Mouse (Mus musculus) neural tube, embryonic 14.5 days (tissue): ENCODE measurements around the gene Cast. TPM values are rescaled to one million over a fixed set of nuclear protein-coding genes. Genes with fewer than 3 reads are reported as not detected.

Source experiments
- ATAC-seq: fragments of 200-750 bp; cut with Nextera tagmentation; 2 replicates; pipeline ENCODE4 v1.8.0; 2017; ENCODE audit warnings: low read depth, mild to moderate bottlenecking, moderate TSS enrichment, moderate library complexity
- H3K27ac ChIP-seq: fragments of 300-500 bp; sonication (generic); 2 replicates; pipeline ENCODE4 v1.5.1; 2014; ENCODE audit warnings: low read depth, mild to moderate bottlenecking, control low read depth, low read length, moderate library complexity, mixed read lengths
- H3K27me3 ChIP-seq: fragments of 300-500 bp; sonication (generic); 2 replicates; pipeline ENCODE4 v1.6.1; 2014; ENCODE audit warnings: low read length; ENCODE audit not compliant: control insufficient read depth, insufficient read depth
- H3K36me3 ChIP-seq: fragments of 300-500 bp; sonication (generic); 2 replicates; pipeline ENCODE4 v1.6.1; 2014; ENCODE audit warnings: low read length, mixed read lengths; ENCODE audit not compliant: control insufficient read depth, insufficient read depth
- H3K4me1 ChIP-seq: fragments of 300-500 bp; sonication (generic); 2 replicates; pipeline ENCODE4 v1.6.1; 2014; ENCODE audit warnings: low read length; ENCODE audit not compliant: control insufficient read depth, insufficient read depth
- H3K4me2 ChIP-seq: fragments of 300-500 bp; sonication (generic); 2 replicates; pipeline ENCODE4 v1.6.1; 2014; ENCODE audit warnings: mild to moderate bottlenecking, low read depth, low read length, control low read depth
- H3K4me3 ChIP-seq: fragments of 300-500 bp; sonication (generic); 2 replicates; pipeline ENCODE4 v1.5.1; 2014; ENCODE audit warnings: low read depth, low read length, control low read depth, mixed read lengths
- H3K9ac ChIP-seq: fragments of 300-500 bp; sonication (generic); replicated peaks from 2 replicates; pipeline ENCODE4 v1.6.1; 2014; ENCODE audit warnings: low read depth, mild to moderate bottlenecking, control low read depth, low read length, mixed read lengths
- H3K9me3 ChIP-seq: fragments of 300-500 bp; sonication (generic); 2 replicates; pipeline ENCODE4 v1.6.1; 2016; ENCODE audit warnings: low read length; ENCODE audit not compliant: control insufficient read depth
- WGBS: fragments of 180-500 bp; shearing (Covaris S2); extraction: QIAGEN DNeasy Blood & Tissue Kit; methylation state at CpG from one replicate; pipeline ENCODE4 v1.1.7; 2014; 5-methylcytosine and 5-hydroxymethylcytosine counted together
- polyA plus RNA-seq: library from polyadenylated mRNA; unstranded; fragments of >200 nt; fragmentation: Nextera tagmentation; extraction: Ambion mirVana; gene quantifications from 2 replicates; pipeline ENCODE4 v1.2.1, GENCODE M21; 2014

The Cast gene
- polyA plus RNA-seq, 1 experiment from 2014 or later = 5.3 TPM

DNA sequence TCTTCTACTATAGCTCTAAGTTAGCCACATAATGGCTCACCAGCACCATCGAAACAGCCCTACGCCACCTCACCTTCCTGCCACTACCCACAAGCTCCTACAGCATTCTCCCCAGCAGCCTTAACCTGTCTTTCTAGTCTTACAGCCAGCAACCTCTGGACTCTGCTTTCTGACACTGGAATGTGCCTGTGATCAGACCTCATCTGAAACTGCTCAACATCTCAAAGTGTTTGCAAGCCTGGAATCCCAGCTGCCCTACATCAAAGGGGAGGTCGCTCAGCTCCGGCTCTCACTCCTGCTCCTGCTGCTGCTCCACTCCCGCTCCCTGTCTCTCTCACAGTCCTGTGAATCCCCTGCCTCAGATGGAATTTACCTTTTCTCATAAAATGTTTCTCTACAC lies 65.4 kb downstream of the Cast start:
- WGBS = 62% methylated on average over 5 of the region's 5 CpGs
- ATAC-seq = no peak
- H3K9me3 ChIP-seq = no peaks in the 10 kb centered on the region

DNA sequence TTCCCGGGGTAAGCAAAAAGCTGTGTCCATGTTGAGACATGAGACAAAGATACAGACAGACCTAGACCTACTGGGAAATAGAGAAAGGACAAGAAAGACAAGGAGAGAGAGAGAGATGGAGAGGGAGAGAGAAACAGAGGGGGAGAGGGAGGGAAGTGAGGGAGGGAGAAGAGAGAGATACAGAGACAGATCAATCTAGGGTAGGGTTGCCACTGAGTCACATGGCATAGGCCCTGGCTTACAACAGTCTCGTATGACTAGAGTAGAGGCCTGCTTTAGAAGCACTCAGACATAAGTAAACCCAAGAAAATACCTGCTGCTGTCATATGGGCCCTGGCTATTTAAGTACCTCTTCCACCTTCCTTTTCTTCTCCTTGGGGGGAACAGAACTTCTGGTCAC lies 72.2 kb downstream of the Cast start:
- Histone ChIP-seq H3K27ac (no peak overlapping the region), H3K4me3 (no peak overlapping the region), H3K9ac (no peak overlapping the region), H3K36me3 (no peaks in the 10 kb centered on the region), H3K4me2 (no peak overlapping the region), H3K27me3 (no peaks in the 10 kb centered on the region), H3K4me1 (no peaks in the 10 kb centered on the region), H3K9me3 (no peaks in the 10 kb centered on the region)
- no peak for ATAC-seq
- WGBS = 93% methylated on average over 2 of the region's 2 CpGs

More for the DNA sequence above, 65.4 kb downstream of the Cast start:
- no peaks in the 10 kb centered on the region for H3K27me3 ChIP-seq
- H3K9ac ChIP-seq = no peak overlapping the region
- no peaks in the 10 kb centered on the region for H3K4me1 ChIP-seq
- no peaks in the 10 kb centered on the region for H3K36me3 ChIP-seq
- no peak overlapping the region for H3K4me3 ChIP-seq
- H3K27ac ChIP-seq = no peak overlapping the region
- no peak overlapping the region for H3K4me2 ChIP-seq

DNA sequence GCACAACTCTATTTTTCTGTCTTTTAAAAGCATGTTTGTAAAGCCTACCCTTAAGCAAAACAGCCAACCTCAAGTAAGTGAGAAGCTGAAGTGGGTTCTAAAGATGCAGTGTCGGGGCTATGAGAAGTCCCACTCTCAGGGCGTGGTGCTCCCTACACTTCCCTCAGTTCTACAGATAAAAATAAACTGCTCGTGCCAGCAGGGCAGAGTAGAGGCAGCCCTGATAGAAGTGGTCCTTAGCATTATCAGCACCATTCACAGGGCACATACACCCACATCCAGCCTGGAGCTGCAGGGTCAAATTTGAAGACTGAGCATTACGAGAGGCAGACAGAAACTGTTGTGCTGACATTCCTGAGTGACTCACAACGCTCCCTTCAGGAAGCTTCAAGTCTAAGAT lies 72.8 kb downstream of the Cast start:
- Histone ChIP-seq H3K4me2 (no peak overlapping the region), H3K27me3 (no peaks in the 10 kb centered on the region), H3K4me3 (no peak overlapping the region), H3K4me1 (no peaks in the 10 kb centered on the region), H3K36me3 (no peaks in the 10 kb centered on the region), H3K9me3 (no peaks in the 10 kb centered on the region), H3K9ac (no peak overlapping the region), H3K27ac (no peak overlapping the region)
- 91% methylated on average over 5 of the region's 5 CpGs for WGBS
- no peak for ATAC-seq

DNA sequence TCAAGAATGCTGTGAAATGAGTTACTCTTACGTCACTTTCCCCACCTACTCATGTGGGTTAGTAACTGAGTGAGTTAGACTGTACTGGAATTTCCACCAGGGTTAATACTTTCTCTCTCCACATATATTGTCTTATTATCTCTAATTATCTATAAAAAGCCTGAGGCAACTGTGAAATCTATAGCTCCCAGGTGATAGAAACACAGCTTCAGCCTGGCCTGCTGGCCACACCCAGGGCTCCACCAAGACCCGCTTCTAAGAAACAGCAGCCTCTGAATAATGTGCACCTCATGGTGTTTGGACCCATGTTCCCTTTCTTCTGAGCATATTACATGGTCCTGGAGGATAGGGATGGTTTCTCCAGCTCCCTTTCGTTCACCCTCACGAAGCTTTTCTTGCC lies 74.9 kb downstream of the Cast start:
- H3K4me1 ChIP-seq = no peaks in the 10 kb centered on the region
- 95% methylated on average over 4 of the region's 4 CpGs for WGBS
- H3K27ac ChIP-seq = no peak overlapping the region
- H3K36me3 ChIP-seq = no peaks in the 10 kb centered on the region
- no peak overlapping the region for H3K4me3 ChIP-seq
- ATAC-seq = no peak
- no peaks in the 10 kb centered on the region for H3K9me3 ChIP-seq
- H3K27me3 ChIP-seq = no peaks in the 10 kb centered on the region
- H3K9ac ChIP-seq = no peak overlapping the region
- no peak overlapping the region for H3K4me2 ChIP-seq

DNA sequence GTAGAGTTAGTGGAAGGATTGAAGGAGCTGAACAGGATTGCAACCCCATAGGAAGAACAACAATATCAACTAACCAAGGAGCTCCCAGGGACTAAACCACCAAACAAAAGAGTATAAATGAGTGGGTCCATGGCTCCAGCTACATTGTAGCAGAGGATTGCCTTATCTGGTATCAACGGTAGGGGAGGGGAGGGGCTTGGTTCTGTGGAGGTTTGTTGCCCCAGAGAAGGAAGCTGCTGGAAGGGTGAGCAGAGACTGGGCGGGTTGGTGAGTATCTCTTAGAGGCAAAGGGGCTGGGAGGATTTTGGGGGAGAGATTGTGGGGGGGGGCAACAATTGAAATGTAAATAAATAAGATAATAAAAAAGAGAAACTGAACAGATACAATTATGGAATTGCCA lies 89.6 kb downstream of the Cast start:
- H3K4me1 ChIP-seq = no peaks in the 10 kb centered on the region
- no peak for ATAC-seq
- H3K4me3 ChIP-seq = no peak overlapping the region
- H3K27ac ChIP-seq = no peak overlapping the region
- no peaks in the 10 kb centered on the region for H3K9me3 ChIP-seq
- 76% methylated on average over 2 of the region's 2 CpGs for WGBS
- H3K9ac ChIP-seq = no peak overlapping the region
- no peaks in the 10 kb centered on the region for H3K36me3 ChIP-seq
- no peaks in the 10 kb centered on the region for H3K27me3 ChIP-seq
- H3K4me2 ChIP-seq = no peak overlapping the region

DNA sequence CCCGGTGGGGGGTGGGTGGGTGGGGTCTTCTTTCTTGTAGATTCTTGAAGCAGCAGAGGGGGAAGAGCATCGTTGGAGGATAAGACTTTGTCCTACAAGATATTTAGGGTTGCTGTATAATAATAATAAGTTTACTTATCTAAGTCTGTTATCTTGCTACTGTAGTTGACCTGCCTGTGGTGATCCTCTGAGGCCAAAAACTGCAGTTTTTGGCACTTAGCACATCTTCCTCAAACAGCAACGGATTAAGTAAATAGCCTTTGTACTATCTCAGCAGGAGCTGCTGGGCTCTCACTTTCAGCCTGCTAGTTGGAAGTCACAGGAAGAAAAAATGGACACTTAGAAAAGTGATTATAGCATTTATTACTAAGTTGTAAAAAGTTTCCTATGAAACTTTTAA lies 112.4 kb downstream of the Cast start:
- H3K4me3 ChIP-seq = no peak overlapping the region
- H3K4me2 ChIP-seq = no peak overlapping the region
- no peaks in the 10 kb centered on the region for H3K9me3 ChIP-seq
- 50% methylated on average over 3 of the region's 3 CpGs for WGBS
- ATAC-seq = no peak
- H3K27me3 ChIP-seq = no peaks in the 10 kb centered on the region
- H3K27ac ChIP-seq = no peak overlapping the region
- no peaks in the 10 kb centered on the region for H3K36me3 ChIP-seq
- no peak overlapping the region for H3K9ac ChIP-seq
- no peaks in the 10 kb centered on the region for H3K4me1 ChIP-seq

DNA sequence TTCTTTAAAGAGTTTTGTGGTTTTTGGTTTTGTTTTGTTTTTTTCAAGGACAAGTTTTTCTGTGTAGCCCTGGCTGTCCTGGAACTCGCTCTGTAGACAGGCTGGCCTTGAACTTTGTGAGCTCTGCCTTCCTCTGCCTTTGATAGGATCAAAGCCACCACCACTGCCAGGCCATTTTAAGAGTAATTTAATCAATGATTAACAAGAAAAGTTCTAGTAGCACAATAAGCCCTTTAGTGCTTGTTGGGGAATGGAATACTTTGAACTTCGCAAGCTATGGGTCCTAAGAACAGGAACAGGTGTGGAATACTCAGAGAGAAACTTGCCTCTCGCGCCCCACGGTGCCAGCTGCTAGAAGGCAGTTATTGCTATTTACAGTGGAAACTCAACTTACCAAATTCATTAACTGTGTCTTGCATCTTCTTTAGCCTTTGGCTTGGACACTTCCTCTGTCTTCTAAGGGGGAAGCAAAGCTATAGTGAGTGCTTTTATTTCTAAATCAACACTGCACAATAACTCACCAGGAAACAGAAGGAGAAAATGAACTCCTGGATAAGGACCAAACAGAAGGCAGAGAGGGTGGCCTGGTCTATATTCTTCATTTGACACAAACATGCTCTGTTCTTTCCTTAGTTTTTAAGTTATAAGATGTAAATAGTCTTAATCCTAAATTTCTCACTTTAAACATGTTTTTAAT lies 113.0 kb downstream of the Cast start:
- Histone ChIP-seq H3K4me2 (no peak overlapping the region), H3K9me3 (no peaks in the 10 kb centered on the region), H3K4me3 (no peak overlapping the region), H3K4me1 (no peaks in the 10 kb centered on the region), H3K27ac (no peak overlapping the region), H3K27me3 (no peaks in the 10 kb centered on the region), H3K36me3 (no peaks in the 10 kb centered on the region), H3K9ac (no peak overlapping the region)
- ATAC-seq = no peak
- 74% methylated on average over 5 of the region's 5 CpGs for WGBS

Other genes starting within 250 kb of the Cast start
- gene Erap1, start 169.2 kb downstream of the Cast start, polyA plus RNA-seq = 4.7 and 4.8 TPM in 2 replicates